Comparison of ENCODE assay signal across 19 mouse cellular contexts in the genomic region with DNA sequence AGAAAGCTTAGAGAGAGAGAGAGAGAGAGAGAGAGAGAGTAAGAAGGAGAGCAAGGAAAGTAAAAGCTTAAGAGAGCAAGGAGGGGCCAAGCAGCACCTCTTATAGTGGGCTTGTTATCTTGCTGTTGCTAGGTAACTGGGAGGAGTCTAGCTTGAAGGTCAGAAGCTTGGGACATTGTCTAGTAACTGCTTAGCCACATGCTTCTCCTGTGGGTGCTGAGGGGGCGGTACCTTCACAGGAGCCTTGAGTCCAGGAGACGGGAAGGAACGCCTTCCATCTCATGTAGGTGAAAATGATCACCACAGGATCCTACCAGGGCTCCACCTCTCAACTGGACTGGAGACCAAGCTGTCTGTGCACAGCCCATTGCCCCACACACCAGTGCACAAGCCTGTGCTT. TPM values are rescaled to one million over a fixed set of nuclear protein-coding genes. Genes with fewer than 3 reads are reported as not detected.
DNase-seq lines count a peak whose midpoint lies in the region; ATAC-seq and TF ChIP-seq lines count a peak whose summit lies in the region.
"Had no signal": no experiment of that assay in that cellular context is flagged by ENCODE, and none has a peak within 500 bp of the region (broad histone marks: within the 10 kb centered on the region; RNA-seq: fewer than 3 reads in every experiment).

No protein-coding gene starts in this region.

- H3K4me2 ChIP-seq in heart, embryonic 11.5 days = no peak overlapping the region
- no peak overlapping the region for H3K4me2 ChIP-seq in embryonic facial prominence, embryonic 14.5 days (ENCODE audit: low read depth, low read length)
- H3K4me2 ChIP-seq in intestine, embryonic 16.5 days (ENCODE audit: low read depth, low read length) = no peak overlapping the region
- no peak overlapping the region for H3K4me2 ChIP-seq in hindbrain, embryonic 14.5 days (replicated peaks)
- H3K4me2 ChIP-seq: hindbrain, embryonic 12.5 days; limb, embryonic 12.5 days had no signal

- H3K9me3 ChIP-seq in heart, embryonic 11.5 days (replicated peaks; ENCODE audit: control insufficient read depth, low read length) = no peaks in the 10 kb centered on the region
- H3K9me3 ChIP-seq in embryonic facial prominence, embryonic 14.5 days (ENCODE audit: control insufficient read depth, low read length) = no peaks in the 10 kb centered on the region
- H3K9me3 ChIP-seq in intestine, embryonic 16.5 days (ENCODE audit: control insufficient read depth, low read length) = no peaks in the 10 kb centered on the region
- no peaks in the 10 kb centered on the region for H3K9me3 ChIP-seq in hindbrain, embryonic 14.5 days (ENCODE audit: control insufficient read depth, low read length)
- H3K9me3 ChIP-seq: forebrain, embryonic 10.5 days; hindbrain, embryonic 12.5 days; limb, embryonic 12.5 days; midbrain, embryonic 10.5 days had no signal

- no peak; the same call in 1 of the 2 replicates for ATAC-seq in heart, embryonic 11.5 days (replicated peaks; ENCODE audit: insufficient number of reproducible peaks, low FRiP score, low TSS enrichment)
- no peak for ATAC-seq in embryonic facial prominence, embryonic 14.5 days (ENCODE audit: low read depth)
- ATAC-seq in intestine, embryonic 16.5 days = peak; percentile 69
- no peak for ATAC-seq in hindbrain, embryonic 14.5 days (ENCODE audit: low FRiP score)

- H3K36me3 ChIP-seq in heart, embryonic 11.5 days (ENCODE audit: control insufficient read depth, insufficient read depth, low read length) = no peaks in the 10 kb centered on the region
- H3K36me3 ChIP-seq in embryonic facial prominence, embryonic 14.5 days (ENCODE audit: control insufficient read depth, insufficient read depth, low read length) = peaks cover 14% of the 10 kb centered on the region; the same call in 1 of the 2 replicates
- H3K36me3 ChIP-seq in intestine, embryonic 16.5 days (ENCODE audit: control insufficient read depth, insufficient read depth, low read length) = no peaks in the 10 kb centered on the region
- no peaks in the 10 kb centered on the region for H3K36me3 ChIP-seq in hindbrain, embryonic 14.5 days (replicated peaks; ENCODE audit: control insufficient read depth, insufficient read depth)
- H3K36me3 ChIP-seq: forebrain, embryonic 10.5 days; hindbrain, embryonic 12.5 days; midbrain, embryonic 10.5 days had no signal

- no peak overlapping the region for H3K9ac ChIP-seq in heart, embryonic 11.5 days (ENCODE audit: low read depth, low read length)
- no peak overlapping the region for H3K9ac ChIP-seq in embryonic facial prominence, embryonic 14.5 days (ENCODE audit: low read depth, low read length)
- H3K9ac ChIP-seq in intestine, embryonic 16.5 days (ENCODE audit: low read depth, low read length) = no peak overlapping the region
- H3K9ac ChIP-seq in hindbrain, embryonic 14.5 days = no peak overlapping the region
- H3K9ac ChIP-seq: hindbrain, embryonic 12.5 days; limb, embryonic 12.5 days; liver, embryonic 14.5 days had no signal

- TF ChIP-seq CTCF in layer of hippocampus, adult 2 months (conservative IDR thresholded peaks at IDR 0.05) = no peak

- DNase-seq in heart, adult 9 months (ENCODE audit: low spot score in 2 of 2) = no peak
- no peak for DNase-seq in layer of hippocampus, adult 2 months (ENCODE audit: low spot score in 2 of 2)
- no peak for DNase-seq in layer of hippocampus, adult 9-10 months (ENCODE audit: low spot score)
- DNase-seq in embryonic facial prominence, embryonic 14.5 days (ENCODE audit: low spot score) = no peak
- no peak for DNase-seq in hindbrain, embryonic 14.5 days (ENCODE audit: low spot score)
- DNase-seq: adrenal gland, postnatal 10 days; B cell, adult 2 months; cerebellum, adult 18-20 months; gastrocnemius, postnatal 25 days; kidney, adult 11 months; lung, postnatal 36 days had no signal

- no peak overlapping the region for H3K4me3 ChIP-seq in heart, embryonic 11.5 days (ENCODE audit: low read depth, low read length)
- H3K4me3 ChIP-seq in layer of hippocampus, adult 2 months = no peak overlapping the region
- no peak overlapping the region for H3K4me3 ChIP-seq in embryonic facial prominence, embryonic 14.5 days (ENCODE audit: low read depth, low read length)
- H3K4me3 ChIP-seq in intestine, embryonic 16.5 days (ENCODE audit: low read length) = no peak overlapping the region
- H3K4me3 ChIP-seq in hindbrain, embryonic 14.5 days (replicated peaks; ENCODE audit: low read length) = no peak overlapping the region
- H3K4me3 ChIP-seq: forebrain, embryonic 10.5 days; hindbrain, embryonic 12.5 days; limb, embryonic 12.5 days; midbrain, embryonic 10.5 days had no signal

- H3K27ac ChIP-seq in heart, embryonic 11.5 days (ENCODE audit: low read depth, low read length) = peak overlapping the region; percentile 12; the same call in 1 of the 2 replicates
- peak overlapping the region; percentile 74; the same call in 1 of the 2 replicates for H3K27ac ChIP-seq in layer of hippocampus, adult 2 months
- H3K27ac ChIP-seq in embryonic facial prominence, embryonic 14.5 days (replicated peaks; ENCODE audit: low read depth, low read length) = peak overlapping the region; percentile 87; the same call in 1 of the 2 replicates
- no peak overlapping the region for H3K27ac ChIP-seq in intestine, embryonic 16.5 days (ENCODE audit: low read length)
- H3K27ac ChIP-seq in hindbrain, embryonic 14.5 days = no peak overlapping the region
- H3K27ac ChIP-seq: forebrain, embryonic 10.5 days; hindbrain, embryonic 12.5 days; kidney, postnatal 0 days; limb, embryonic 12.5 days; liver, embryonic 14.5 days; midbrain, embryonic 10.5 days had no signal

- H3K4me1 ChIP-seq in heart, embryonic 11.5 days (ENCODE audit: control insufficient read depth, insufficient read depth, low read length) = peaks cover 24% of the 10 kb centered on the region
- H3K4me1 ChIP-seq in embryonic facial prominence, embryonic 14.5 days (ENCODE audit: control insufficient read depth, insufficient read depth, low read length) = peaks cover 4% of the 10 kb centered on the region; the same call in 1 of the 2 replicates
- peaks cover 4% of the 10 kb centered on the region; the same call in 1 of the 2 replicates for H3K4me1 ChIP-seq in intestine, embryonic 16.5 days (ENCODE audit: control insufficient read depth, insufficient read depth, low read length)
- H3K4me1 ChIP-seq in hindbrain, embryonic 14.5 days (replicated peaks; ENCODE audit: control insufficient read depth, insufficient read depth, low read length) = no peaks in the 10 kb centered on the region; the same call in 1 of the 2 replicates

- no peaks in the 10 kb centered on the region for H3K27me3 ChIP-seq in heart, embryonic 11.5 days (ENCODE audit: control insufficient read depth, insufficient read depth, low read length)
- H3K27me3 ChIP-seq in embryonic facial prominence, embryonic 14.5 days (replicated peaks; ENCODE audit: control insufficient read depth, insufficient read depth, low read length) = no peaks in the 10 kb centered on the region
- no peaks in the 10 kb centered on the region for H3K27me3 ChIP-seq in intestine, embryonic 16.5 days (replicated peaks; ENCODE audit: control insufficient read depth, insufficient read depth, low read length)
- no peaks in the 10 kb centered on the region for H3K27me3 ChIP-seq in hindbrain, embryonic 14.5 days (ENCODE audit: control insufficient read depth, insufficient read depth, low read length)
- H3K27me3 ChIP-seq: hindbrain, embryonic 12.5 days; limb, embryonic 12.5 days had no signal

- 49% methylated on average over 3 of the region's 3 CpGs for WGBS in heart, embryonic 11.5 days (ENCODE audit: insufficient replicate concordance)
- 70% methylated on average over 3 of the region's 3 CpGs for WGBS in embryonic facial prominence, embryonic 14.5 days
- WGBS in intestine, embryonic 16.5 days = 69% methylated on average over 3 of the region's 3 CpGs
- WGBS in hindbrain, embryonic 14.5 days = 68% methylated on average over 3 of the region's 3 CpGs

RNA-seq across cellular contexts. Expression of a gene that starts 16.1 kb away (rescaled TPM):
- 16.2 and 17.5 TPM in 2 replicates for polyA plus RNA-seq in heart, embryonic 11.5 days (2014; fragmentation: Nextera tagmentation; extraction: Ambion mirVana)
- total RNA-seq in layer of hippocampus, adult 2 months (2021) = 1 to 10 TPM; 6.4 to 8.3 TPM
- polyA plus RNA-seq in embryonic facial prominence, embryonic 14.5 days (2014; fragmentation: Nextera tagmentation; extraction: Ambion mirVana) = 24.5 and 26.0 TPM in 2 replicates
- polyA plus RNA-seq in intestine, embryonic 16.5 days (2015; fragmentation: Nextera tagmentation; extraction: Ambion mirVana) = 3.6 and 3.7 TPM in 2 replicates
- polyA plus RNA-seq in hindbrain, embryonic 14.5 days (2014; fragmentation: Nextera tagmentation; extraction: Ambion mirVana) = 10.5 and 12.6 TPM in 2 replicates

Comparison
In these comparisons a context has a peak if more than half of its experiments do, and no peak if none do; other contexts are left out.
1. H3K27ac ChIP-seq: peak in heart, embryonic 11.5 days (single experiment), layer of hippocampus, adult 2 months (single experiment) and embryonic facial prominence, embryonic 14.5 days (single experiment); none in intestine, embryonic 16.5 days (single experiment) and hindbrain, embryonic 14.5 days (single experiment).